Mouse (Mus musculus): ENCODE measurements around the gene Rmnd5a.

GRCm38 (mm10) chr6:71481136-71481535 is 40.7 kb upstream of the Rmnd5a start:
- TF ChIP-seq POLR2A (IDR thresholded peaks at IDR 0.05; ENCODE audit: low read depth, low read length) (no peak), CTCF (conservative IDR thresholded peaks at IDR 0.05; ENCODE audit: insufficient read depth, insufficient read length, low read depth, low read length) (no peak)

Data from kidney, adult 2 months (tissue).